Mouse (Mus musculus): ENCODE results near the gene Ltbr.

DNA sequence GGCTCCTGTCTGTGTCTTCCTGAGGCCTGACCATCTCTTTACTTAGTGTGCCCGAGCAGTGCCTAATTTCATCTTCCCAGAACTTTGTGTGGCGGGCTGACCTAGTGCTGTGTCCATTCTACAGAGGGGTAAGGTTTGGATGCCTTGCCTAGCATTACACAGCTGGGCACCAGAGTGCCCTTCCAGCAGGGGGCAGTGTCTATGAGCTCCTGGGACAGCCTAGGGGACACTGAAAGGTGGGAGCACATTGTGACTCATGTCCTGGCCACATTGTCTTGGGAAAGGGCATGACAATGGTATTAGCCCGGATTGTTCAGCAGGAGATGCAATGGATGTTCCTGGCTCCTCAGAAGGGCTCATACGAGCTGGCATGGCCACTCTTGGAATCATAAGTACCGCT lies 14.6 kb upstream of the Ltbr start:
- TF ChIP-seq CTCF (IDR thresholded peaks at IDR 0.05; ENCODE audit: low read depth) (peak; percentile 35), EP300 (IDR thresholded peaks at IDR 0.05; ENCODE audit: low read depth) (no peak)

Measured in heart, postnatal 0 days (tissue).